Mouse (Mus musculus) kidney, postnatal 0 days (tissue): Measurements from ENCODE around the gene Gm10985. TPM values are rescaled to one million over a fixed set of nuclear protein-coding genes. Genes with fewer than 3 reads are reported as not detected.

ENCODE experiments used
- ATAC-seq: fragments of 200-750 bp; cut with Nextera tagmentation; replicated peaks from 2 replicates; pipeline ENCODE4 v1.8.0; 2017; ENCODE audit warnings: low read depth, moderate number of reproducible peaks, moderate TSS enrichment, moderate library complexity; ENCODE audit not compliant: low FRiP score
- DNase-seq: peaks from one replicate; pipeline ENCODE4 v3.0.0-alpha.2; 2016; ENCODE audit warnings: low spot score
- H3K27ac ChIP-seq: fragments of 300-500 bp; sonication (generic); 2 replicates; pipeline ENCODE4 v1.5.1; 2014; ENCODE audit warnings: mild to moderate bottlenecking
- H3K27me3 ChIP-seq: fragments of 300-500 bp; sonication (generic); 2 replicates; pipeline ENCODE4 v1.6.1; 2014; ENCODE audit warnings: low read length, mixed read lengths; ENCODE audit not compliant: insufficient read depth
- H3K36me3 ChIP-seq: fragments of 300-500 bp; sonication (generic); 2 replicates; pipeline ENCODE4 v1.6.1; 2014; ENCODE audit warnings: low read length, mixed read lengths; ENCODE audit not compliant: insufficient read depth
- H3K4me1 ChIP-seq: fragments of 300-500 bp; sonication (generic); replicated peaks from 2 replicates; pipeline ENCODE4 v1.6.1; 2014; ENCODE audit warnings: antibody characterized with exemption, low read length, mixed read lengths; ENCODE audit not compliant: insufficient read depth
- H3K4me2 ChIP-seq: fragments of 300-500 bp; sonication (generic); 2 replicates; pipeline ENCODE4 v1.6.1; 2014; ENCODE audit warnings: mild to moderate bottlenecking, low read length, moderate library complexity, mixed read lengths
- H3K4me3 ChIP-seq: fragments of 300-500 bp; sonication (generic); replicated peaks from 2 replicates; pipeline ENCODE4 v1.5.1; 2014; ENCODE audit warnings: low read depth, low read length
- H3K9ac ChIP-seq: fragments of 300-500 bp; sonication (generic); 2 replicates; pipeline ENCODE4 v1.6.1; 2014; ENCODE audit warnings: low read depth, low read length
- H3K9me3 ChIP-seq: fragments of 300-500 bp; sonication (generic); replicated peaks from 2 replicates; pipeline ENCODE4 v1.6.1; 2016; ENCODE audit warnings: low read length, inconsistent platforms, mixed read lengths
- CTCF ChIP-seq: IDR thresholded peaks from 2 replicates; pipeline ENCODE4 v1.5.1; 2016; ENCODE audit warnings: antibody characterized with exemption, low read depth, mild to moderate bottlenecking, moderate library complexity
- WGBS: fragments of 180-500 bp; shearing (Covaris S2); extraction: QIAGEN DNeasy Blood & Tissue Kit; methylation state at CpG from one replicate; pipeline ENCODE4 v1.1.7; 2014; 5-methylcytosine and 5-hydroxymethylcytosine counted together
- polyA plus RNA-seq: library from polyadenylated mRNA; unstranded; fragments of >200 nt; fragmentation: Nextera tagmentation; extraction: Ambion mirVana; gene quantifications from 2 replicates; pipeline ENCODE4 v1.2.1, GENCODE M21; 2015

Gm10985 gene
- polyA plus RNA-seq, result not detected in 2 replicates

DNA sequence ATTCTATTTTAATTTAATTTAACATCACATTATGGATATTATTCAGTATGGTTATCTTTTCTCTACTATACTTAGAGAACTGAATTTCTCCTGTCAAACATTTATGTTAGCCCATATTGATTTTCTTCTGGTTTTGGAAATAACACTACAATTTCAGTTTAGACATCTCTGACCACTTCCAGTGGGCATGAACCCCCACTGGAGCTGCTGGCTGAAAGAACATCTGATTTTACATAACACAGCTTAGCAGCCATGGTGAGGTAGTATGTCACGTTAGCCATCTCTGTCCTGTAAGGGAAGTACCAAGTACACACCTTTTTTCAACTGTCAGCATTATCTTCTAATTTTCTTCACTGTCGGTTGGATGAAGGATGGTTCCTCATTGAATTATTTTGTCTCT is at the start of gene Gm10985:
TSS of gene Gm10985 (plus strand) at position 301 of the 400 bp plus-strand sequence.
- WGBS, result 92% methylated on average over 2 of the region's 2 CpGs
- no peak for TF ChIP-seq CTCF
- no peak for DNase-seq

DNA sequence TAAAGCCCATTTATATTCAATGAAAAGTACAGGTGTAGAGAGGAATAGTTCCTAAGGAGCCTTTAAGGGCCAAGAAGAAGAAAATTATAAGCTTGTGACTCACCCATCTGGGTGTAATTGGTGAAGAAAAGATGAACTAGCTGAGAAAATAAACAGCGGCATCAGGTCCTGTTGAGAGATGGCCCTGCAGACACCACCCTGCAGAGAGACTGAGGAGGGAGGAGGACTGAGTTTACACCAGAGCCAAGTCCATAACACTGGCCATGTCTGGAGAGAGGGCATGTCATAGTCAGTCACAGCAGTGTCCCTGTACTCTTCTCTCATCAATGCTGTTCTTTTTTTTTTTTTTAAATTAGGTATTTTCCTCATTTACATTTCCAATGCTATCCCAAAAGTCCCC is 48.0 kb upstream of the Gm10985 start:
- no peaks in the 10 kb centered on the region for H3K9me3 ChIP-seq
- no peak for DNase-seq
- no peak overlapping the region for H3K9ac ChIP-seq
- WGBS, result 100% methylated on average over 1 of the region's 1 CpGs
- H3K4me1 ChIP-seq, result no peaks in the 10 kb centered on the region
- H3K4me2 ChIP-seq, result no peak overlapping the region
- ATAC-seq, result no peak
- no peak overlapping the region for H3K4me3 ChIP-seq
- H3K27me3 ChIP-seq, result no peaks in the 10 kb centered on the region
- H3K36me3 ChIP-seq, result no peaks in the 10 kb centered on the region
- TF ChIP-seq CTCF, result no peak
- H3K27ac ChIP-seq, result no peak overlapping the region

More for the DNA sequence above, at the start of gene Gm10985:
- Histone ChIP-seq H3K9me3 (no peaks in the 10 kb centered on the region), H3K36me3 (no peaks in the 10 kb centered on the region), H3K27me3 (no peaks in the 10 kb centered on the region), H3K4me2 (no peak within 1 kb of the TSS), H3K27ac (no peak within 1 kb of the TSS), H3K4me3 (no peak within 1 kb of the TSS), H3K9ac (no peak within 1 kb of the TSS), H3K4me1 (no peaks in the 10 kb centered on the region)
- no peak for ATAC-seq

DNA sequence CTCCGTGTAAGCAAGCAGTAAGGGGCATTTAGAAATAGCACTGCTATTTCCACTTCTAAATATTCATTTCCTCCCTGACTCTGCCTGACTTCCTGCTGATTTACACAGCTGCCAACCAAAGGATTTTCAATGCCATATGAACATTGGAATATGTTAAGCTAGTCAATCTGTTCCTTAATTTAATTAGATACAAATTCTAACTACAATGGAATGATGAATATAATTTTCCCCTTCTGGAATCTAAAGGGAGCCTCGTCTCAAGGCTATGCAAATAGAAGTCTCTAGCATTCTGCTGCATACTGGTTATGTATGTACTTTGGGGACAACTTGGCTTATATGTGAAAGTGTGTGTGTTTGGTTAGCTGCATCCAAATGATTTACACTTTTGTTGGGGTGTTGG is 45.2 kb upstream of the Gm10985 start:
- Histone ChIP-seq H3K4me1 (no peaks in the 10 kb centered on the region), H3K9ac (no peak overlapping the region), H3K4me2 (no peak overlapping the region), H3K9me3 (no peaks in the 10 kb centered on the region), H3K27me3 (no peaks in the 10 kb centered on the region), H3K36me3 (no peaks in the 10 kb centered on the region), H3K4me3 (no peak overlapping the region), H3K27ac (no peak overlapping the region)
- no peak for DNase-seq
- no peak for TF ChIP-seq CTCF
- 62% methylated on average over 2 of the region's 2 CpGs for WGBS
- no peak for ATAC-seq

DNA sequence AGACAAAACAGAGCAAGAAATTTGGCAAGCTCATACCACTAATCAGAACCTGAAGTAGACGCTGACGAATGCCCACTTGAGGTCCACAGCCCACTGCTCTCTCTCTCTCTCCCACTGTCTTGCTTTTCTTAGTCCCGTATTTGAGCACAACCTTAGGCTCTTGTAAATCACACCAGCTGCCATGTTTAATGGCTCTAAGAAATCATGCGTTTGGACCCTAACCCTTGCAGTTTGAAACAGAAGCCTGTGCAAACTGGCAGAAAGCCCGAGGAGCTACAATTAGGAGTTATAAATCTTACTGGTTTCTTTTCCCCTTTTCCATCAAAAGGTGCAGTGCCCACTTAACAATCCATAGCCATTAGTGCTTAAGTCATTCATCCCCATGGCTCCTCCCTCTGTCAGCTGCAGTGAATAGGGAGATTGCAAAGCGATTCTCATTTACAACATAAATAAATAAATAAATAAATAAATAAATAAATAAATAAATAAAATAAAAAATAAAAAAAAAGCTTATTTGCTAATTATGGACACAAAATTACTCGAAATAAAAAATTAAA is 31.4 kb upstream of the Gm10985 start:
- H3K27ac ChIP-seq, result no peak overlapping the region
- TF ChIP-seq CTCF, result no peak
- ATAC-seq (peak; percentile 49), DNase-seq (peak; percentile 88)
- H3K4me3 ChIP-seq, result no peak overlapping the region
- H3K36me3 ChIP-seq, result no peaks in the 10 kb centered on the region
- H3K4me1 ChIP-seq, result no peaks in the 10 kb centered on the region
- H3K4me2 ChIP-seq, result no peak overlapping the region
- H3K27me3 ChIP-seq, result no peaks in the 10 kb centered on the region
- 20% methylated on average over 7 of the region's 7 CpGs for WGBS
- H3K9me3 ChIP-seq, result no peaks in the 10 kb centered on the region
- no peak overlapping the region for H3K9ac ChIP-seq

DNA sequence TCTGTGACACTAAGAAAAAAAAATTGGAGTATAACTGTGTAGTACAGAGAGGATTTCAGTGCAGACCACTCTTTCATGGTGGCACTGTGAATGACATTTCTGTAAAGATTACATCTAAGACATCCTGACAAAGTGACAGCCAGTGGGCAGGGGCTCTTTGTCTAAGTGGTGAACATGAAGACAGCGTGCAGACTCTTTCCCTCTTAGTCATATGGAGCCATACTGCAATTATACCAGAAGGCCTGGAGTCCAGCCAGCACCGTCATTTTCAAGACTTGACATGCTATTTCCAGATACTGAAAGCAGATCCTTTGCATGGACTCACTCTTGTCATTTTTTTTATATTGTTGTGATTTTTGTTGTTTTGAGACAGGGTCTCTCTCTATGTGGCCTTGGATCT is 10.6 kb upstream of the Gm10985 start:
- Histone ChIP-seq H3K4me3 (no peak overlapping the region), H3K4me2 (no peak overlapping the region), H3K4me1 (no peaks in the 10 kb centered on the region), H3K36me3 (no peaks in the 10 kb centered on the region), H3K9ac (no peak overlapping the region), H3K27ac (no peak overlapping the region), H3K9me3 (no peaks in the 10 kb centered on the region), H3K27me3 (no peaks in the 10 kb centered on the region)
- no peak for TF ChIP-seq CTCF
- ATAC-seq, result no peak
- WGBS, result 80% methylated on average over 2 of the region's 2 CpGs
- no peak for DNase-seq

DNA sequence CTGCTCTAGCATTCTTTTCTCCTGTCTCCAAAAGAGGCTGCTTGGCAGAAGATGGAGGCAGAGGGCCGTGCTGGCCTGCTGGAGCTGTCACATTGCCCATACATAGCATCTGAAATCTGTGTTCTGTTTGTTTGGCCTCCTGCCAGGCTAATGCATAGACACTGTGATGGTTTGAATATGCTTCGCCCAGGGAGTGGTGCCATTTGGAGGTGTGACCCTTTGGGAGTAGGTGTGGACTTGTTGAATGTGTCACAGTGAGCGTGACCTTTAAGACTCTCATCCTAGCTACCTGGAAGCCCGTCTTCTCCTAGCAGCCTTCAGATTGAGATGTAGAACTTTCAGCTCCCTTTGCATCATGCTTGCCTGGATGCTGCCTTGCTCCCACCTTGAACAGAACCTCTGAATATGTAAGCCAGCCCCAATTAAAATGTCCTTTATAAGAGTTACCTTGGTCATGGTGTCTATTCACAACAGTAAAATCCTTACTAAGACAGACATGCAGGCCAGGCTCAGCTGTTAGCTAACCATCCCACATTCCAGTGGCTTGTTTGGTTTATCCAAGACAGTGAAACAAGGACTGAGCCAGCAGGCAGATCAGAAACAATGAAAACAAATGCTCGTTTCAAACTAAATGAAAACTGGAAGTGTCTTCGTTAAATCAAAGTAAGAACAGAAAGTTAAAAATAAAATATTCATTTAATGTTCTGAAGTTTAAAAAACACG is 1.5 kb downstream of the Gm10985 start:
- H3K27ac ChIP-seq, result no peak overlapping the region
- H3K4me1 ChIP-seq, result no peaks in the 10 kb centered on the region
- 70% methylated on average over 7 of the region's 7 CpGs for WGBS
- no peak overlapping the region for H3K4me3 ChIP-seq
- H3K4me2 ChIP-seq, result no peak overlapping the region
- H3K9ac ChIP-seq, result no peak overlapping the region
- ATAC-seq, result no peak
- no peaks in the 10 kb centered on the region for H3K9me3 ChIP-seq
- no peaks in the 10 kb centered on the region for H3K27me3 ChIP-seq
- no peak for TF ChIP-seq CTCF
- no peaks in the 10 kb centered on the region for H3K36me3 ChIP-seq
- no peak for DNase-seq

DNA sequence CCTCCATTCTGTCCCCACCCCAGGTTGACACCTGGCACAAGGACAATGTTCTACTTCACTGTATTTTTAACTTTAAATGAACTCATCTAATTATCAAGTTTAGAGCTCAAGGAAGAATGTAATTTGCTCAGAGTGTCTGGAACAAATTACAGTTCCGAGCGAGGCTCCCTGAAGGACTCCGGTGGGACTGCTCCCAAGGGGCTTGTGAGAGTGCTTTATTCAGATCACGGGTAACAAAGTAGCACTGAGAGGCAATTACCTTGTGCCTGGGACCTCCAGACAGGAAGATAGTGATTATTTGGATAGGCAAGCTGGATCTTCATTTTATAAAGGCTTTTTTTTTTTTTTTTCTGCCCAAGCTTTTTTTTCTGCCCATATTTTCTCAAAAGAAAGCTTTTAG is 2.8 kb downstream of the Gm10985 start:
- Histone ChIP-seq H3K27ac (no peak overlapping the region), H3K4me2 (no peak overlapping the region), H3K4me1 (no peaks in the 10 kb centered on the region), H3K9ac (no peak overlapping the region), H3K36me3 (no peaks in the 10 kb centered on the region), H3K4me3 (no peak overlapping the region), H3K27me3 (no peaks in the 10 kb centered on the region), H3K9me3 (no peaks in the 10 kb centered on the region)
- no peak for DNase-seq
- TF ChIP-seq CTCF, result no peak
- 63% methylated on average over 4 of the region's 4 CpGs for WGBS
- ATAC-seq, result no peak
